Mouse (Mus musculus) heart, postnatal 14 days (tissue): ENCODE results near the gene Pbxip1. TPM values are rescaled to one million over a fixed set of nuclear protein-coding genes. Genes with fewer than 3 reads are reported as not detected.

Source experiments
- DNase-seq, 2 experiments: peaks; one replicate each; pipeline ENCODE4 v3.0.0; 2021 to 2022
- intact Hi-C: fragments of 180-260 bp; cut with DNase I; formaldehyde crosslinking; loops from one replicate; pipeline ENCODE4 v1.15.1; 2025
- total RNA-seq, 2 experiments: library from RNA; stranded (reverse); gene quantifications; 2 replicates each; pipeline ENCODE4 v1.2.3; 2021

Pbxip1 gene
- total RNA-seq, 2 experiments from 2014 or later, result 51.9 to 53.1 TPM

GRCm38 (mm10) chr3:89406887-89407286 lies 29.6 kb upstream of the Pbxip1 start:
- no peak for DNase-seq
- intact Hi-C loops, result no loop called here

GRCm38 (mm10) chr3:89408448-89408847 lies 28.1 kb upstream of the Pbxip1 start:
- no peak for DNase-seq
- intact Hi-C loops, result no loop called here

- DNase-seq, result no peak
- intact Hi-C loops, result loop anchor here (2.0 kb wide), 1 partner anchor 13 kb away; no protein-coding TSS in a partner anchor
Observed at GRCm38 (mm10) chr3:89409701-89410100, 26.8 kb upstream of the Pbxip1 start.

GRCm38 (mm10) chr3:89410864-89411263 lies 25.6 kb upstream of the Pbxip1 start:
- no peak for DNase-seq
- intact Hi-C loops, result loop anchor here (2.0 kb wide), 1 partner anchor 14 kb away; no protein-coding TSS in a partner anchor

- peak; percentile 97 to 99 for DNase-seq
- intact Hi-C loops, result loop anchor here (2.0 kb wide), 1 partner anchor 15 kb away; no protein-coding TSS in a partner anchor
Observed at GRCm38 (mm10) chr3:89411490-89412393, 24.8 kb upstream of the Pbxip1 start, which contains the start of gene Flad1. Gene Flad1 (minus strand): TSS chr3:89411870.

GRCm38 (mm10) chr3:89416158-89416557 lies 20.3 kb upstream of the Pbxip1 start:
- intact Hi-C loops, result no loop called here
- no peak for DNase-seq

- DNase-seq, result no peak
- intact Hi-C loops, result no loop called here
Observed at GRCm38 (mm10) chr3:89417131-89417530, 19.4 kb upstream of the Pbxip1 start.

- intact Hi-C loops, result no loop called here
Observed at GRCm38 (mm10) chr3:89417840-89418169, 18.7 kb upstream of the Pbxip1 start.

GRCm38 (mm10) chr3:89418170-89418860 lies 18.2 kb upstream of the Pbxip1 start, which contains the start of the genes Cks1b and Shc1:
Gene Cks1b (minus strand): TSS chr3:89418383.
Gene Shc1 (plus strand): TSS chr3:89418443.
- intact Hi-C loops, result no loop called here
- DNase-seq, result peak; percentile 90 to 92

More at GRCm38 (mm10) chr3:89417840-89418169, 18.7 kb upstream of the Pbxip1 start:
- DNase-seq, result no peak

- peak; percentile 82 to 83 for DNase-seq
- intact Hi-C loops, result no loop called here
Observed at GRCm38 (mm10) chr3:89418861-89419250, 17.6 kb upstream of the Pbxip1 start.

- peak; percentile 61 to 67 for DNase-seq
- intact Hi-C loops, result no loop called here
Observed at GRCm38 (mm10) chr3:89419571-89419970, 16.9 kb upstream of the Pbxip1 start.

- intact Hi-C loops, result no loop called here
- no peak for DNase-seq
Observed at GRCm38 (mm10) chr3:89419981-89420380, 16.5 kb upstream of the Pbxip1 start.

GRCm38 (mm10) chr3:89420421-89420820 lies 16.1 kb upstream of the Pbxip1 start:
- intact Hi-C loops, result no loop called here
- DNase-seq, result no peak

- intact Hi-C loops, result no loop called here
Observed at GRCm38 (mm10) chr3:89421002-89421774, 15.3 kb upstream of the Pbxip1 start.

GRCm38 (mm10) chr3:89421810-89422473 lies 14.6 kb upstream of the Pbxip1 start:
- DNase-seq, result peak; percentile 31 to 33
- intact Hi-C loops, result no loop called here

More at GRCm38 (mm10) chr3:89421002-89421774, 15.3 kb upstream of the Pbxip1 start:
- DNase-seq, result peak; percentile 84

GRCm38 (mm10) chr3:89422556-89423205 lies 13.8 kb upstream of the Pbxip1 start:
- intact Hi-C loops, result no loop called here

GRCm38 (mm10) chr3:89424416-89425140 lies 11.9 kb upstream of the Pbxip1 start:
- no peak for DNase-seq
- intact Hi-C loops, result no loop called here

More at GRCm38 (mm10) chr3:89422556-89423205, 13.8 kb upstream of the Pbxip1 start:
- no peak for DNase-seq

GRCm38 (mm10) chr3:89425141-89425525 lies 11.4 kb upstream of the Pbxip1 start:
- no peak for DNase-seq

GRCm38 (mm10) chr3:89425876-89426275 lies 10.6 kb upstream of the Pbxip1 start:
- intact Hi-C loops, result no loop called here
- DNase-seq, result no peak

More at GRCm38 (mm10) chr3:89425141-89425525, 11.4 kb upstream of the Pbxip1 start:
- intact Hi-C loops, result no loop called here
